Mouse (Mus musculus): ENCODE measurements at regions not wholly inside any gene's neighbourhood (a gene's known extent, or its start where the extent isn't known, plus 50 kb on each side); places are given as distances from the start of the nearest gene placed in this dataset.

- TF ChIP-seq CTCF (IDR thresholded peaks at IDR 0.05) (no peak), EP300 (IDR thresholded peaks at IDR 0.05) (no peak)
Measured at GRCm38 (mm10) chr16:84607503-84607902, 92.6 kb downstream of the A730009L09Rik start.

All from lung, postnatal 0 days (tissue).